Mouse (Mus musculus): ENCODE measurements around the gene Sbno2.

Gene Sbno2

DNA sequence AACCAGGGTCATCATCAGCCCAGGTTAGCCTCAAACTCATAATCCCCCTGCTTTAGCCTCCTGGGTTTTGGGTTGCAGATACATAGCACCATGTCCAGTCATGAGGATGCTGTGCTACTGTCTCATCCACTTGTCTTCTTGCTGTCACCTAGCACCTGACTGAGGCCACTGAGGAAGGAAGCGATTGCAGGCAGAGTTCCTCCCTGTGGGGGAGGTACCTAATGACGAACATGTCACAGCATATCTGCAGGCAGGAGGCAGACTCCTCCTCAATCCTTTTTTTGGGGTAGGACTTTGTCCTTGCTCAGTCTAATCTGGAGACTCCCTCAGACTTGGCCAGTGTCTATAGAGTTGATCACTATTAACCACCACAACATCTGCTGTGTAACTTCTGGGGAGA is 16.3 kb upstream of the Sbno2 start:
- no peak for DNase-seq

DNA sequence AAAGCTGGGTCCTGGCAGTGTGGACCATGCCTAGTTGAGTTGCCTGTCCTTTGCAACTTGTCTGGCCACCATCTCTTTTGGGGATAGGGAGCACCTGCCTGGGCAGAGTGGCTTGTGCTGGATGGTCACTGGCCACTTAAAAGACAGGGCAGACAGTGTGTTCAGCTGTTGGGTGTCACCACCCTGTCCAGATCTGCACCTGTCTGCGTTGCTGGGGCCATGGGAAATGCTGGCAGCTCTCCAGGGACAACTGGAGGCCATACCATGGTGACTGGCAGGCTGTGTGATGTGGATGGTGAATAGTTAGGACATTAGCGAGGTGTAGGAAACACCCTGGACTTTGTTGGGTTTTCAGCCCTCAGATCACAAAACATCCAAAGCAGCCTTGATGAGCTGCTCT is 14.8 kb upstream of the Sbno2 start:
- DNase-seq, result no peak

DNA sequence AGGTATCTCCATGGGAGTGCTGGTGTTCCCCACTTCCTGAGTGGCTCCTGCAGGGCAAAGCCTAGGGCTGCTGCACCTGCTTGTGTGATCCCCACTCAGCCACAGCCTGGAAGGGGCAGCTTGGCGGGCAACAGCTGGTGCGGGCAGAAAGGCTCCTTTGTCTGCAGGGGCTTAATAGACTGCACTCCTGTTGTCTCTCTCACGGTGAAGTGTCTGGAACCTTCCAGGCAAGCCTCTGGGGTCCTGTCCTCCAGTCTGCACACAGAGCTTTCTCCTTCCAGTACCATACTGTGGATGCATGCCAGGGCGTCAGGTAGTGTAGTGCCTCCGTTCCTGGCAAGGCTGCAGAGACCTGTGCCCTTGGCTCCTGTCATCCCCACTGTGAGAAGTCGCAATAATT is 13.2 kb upstream of the Sbno2 start:
- no peak for DNase-seq

DNA sequence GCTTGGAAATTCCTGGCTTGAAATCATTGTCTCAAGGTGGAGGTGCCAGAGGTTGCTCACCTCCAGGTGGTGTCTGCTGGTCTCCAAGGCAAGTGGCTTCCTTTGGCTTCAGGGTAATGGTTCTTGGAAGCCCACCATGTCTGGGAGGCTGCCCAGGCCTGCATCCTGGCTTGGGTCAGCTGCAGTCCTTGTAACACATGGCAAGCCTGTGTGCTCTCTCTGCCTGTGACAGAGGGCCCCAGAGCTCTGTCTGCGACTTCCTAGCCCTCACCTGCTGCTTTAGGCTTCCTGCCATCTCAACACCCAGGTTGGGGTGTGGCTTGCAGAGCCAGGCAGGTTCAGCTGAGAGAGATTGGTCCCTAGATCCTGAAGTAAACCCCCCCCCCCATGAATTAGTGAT is 12.4 kb upstream of the Sbno2 start:
- no peak for DNase-seq

DNA sequence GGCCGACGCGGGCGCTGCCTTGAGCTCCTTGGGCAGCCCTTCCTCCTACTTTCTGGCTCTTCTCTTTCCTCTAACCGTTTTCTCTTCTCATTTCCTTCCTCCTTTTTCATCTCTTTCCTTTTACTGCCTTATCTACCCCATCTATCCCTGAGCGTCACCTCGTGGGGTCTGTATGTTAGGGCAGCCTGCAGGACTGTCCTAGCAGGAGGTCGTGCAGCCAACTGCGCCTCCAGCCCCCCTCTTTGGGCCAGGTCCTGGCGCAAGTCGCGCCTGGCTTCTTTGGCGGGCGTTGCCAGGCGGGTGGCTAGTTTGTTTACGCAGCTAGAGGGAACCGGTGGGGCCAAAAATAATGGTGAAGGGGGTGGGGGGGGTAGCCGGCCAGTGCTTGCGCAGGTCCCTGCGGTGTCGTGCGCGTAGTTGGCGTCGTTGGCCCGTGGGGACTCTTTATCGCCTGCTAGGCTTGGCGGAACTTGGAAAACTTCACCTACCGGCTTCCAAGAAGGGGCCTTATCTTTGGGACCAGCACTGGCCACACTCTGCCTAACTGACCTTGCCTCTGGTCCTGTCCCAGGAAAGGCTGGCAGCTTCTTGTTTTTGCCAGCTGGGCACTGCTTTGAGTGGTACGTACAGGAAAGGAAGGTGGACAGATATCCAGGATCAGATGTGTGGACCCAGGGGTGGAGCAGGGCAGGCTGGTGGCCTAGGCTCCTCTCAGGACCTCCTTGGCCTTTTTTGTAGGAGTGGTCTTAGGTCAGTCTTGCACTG is 11.7 kb upstream of the Sbno2 start:
- peak; percentile 64 to 73 for DNase-seq

DNA sequence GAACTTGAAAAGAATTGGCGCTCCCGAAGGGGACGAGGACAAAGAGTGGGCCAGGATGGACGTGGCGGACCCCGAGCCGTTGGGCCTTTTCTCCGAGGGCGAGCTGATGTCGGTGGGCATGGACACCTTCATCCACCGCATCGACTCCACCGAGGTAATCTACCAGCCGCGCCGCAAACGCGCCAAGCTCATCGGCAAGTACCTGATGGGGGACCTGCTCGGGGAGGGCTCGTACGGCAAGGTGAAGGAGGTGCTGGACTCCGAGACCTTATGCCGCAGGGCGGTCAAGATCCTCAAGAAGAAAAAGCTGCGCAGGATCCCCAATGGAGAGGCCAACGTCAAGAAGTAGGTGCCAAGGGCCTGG is 11.2 kb upstream of the Sbno2 start:
- DNase-seq, result peak in 1 of 2 experiments; percentile 39

DNA sequence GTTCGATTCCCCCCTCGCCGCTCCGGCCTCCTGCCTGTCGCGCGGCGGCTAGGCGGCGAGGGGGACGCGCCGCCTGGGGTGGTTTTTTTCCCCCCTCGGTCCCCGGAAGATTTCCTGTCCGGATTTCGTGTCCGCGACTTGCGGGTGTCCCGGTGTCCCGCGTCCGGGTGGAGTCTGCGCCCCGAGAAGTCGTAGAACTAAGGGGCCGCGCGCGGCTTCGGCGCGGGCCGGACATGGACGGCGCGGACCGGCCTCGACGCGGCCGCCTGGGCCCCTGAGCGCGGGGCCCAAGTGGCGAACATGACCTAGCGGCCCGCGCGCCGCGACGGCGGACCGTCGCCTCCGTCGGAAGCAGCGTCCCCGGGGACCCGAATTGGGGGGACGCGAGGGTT is 10.6 kb upstream of the Sbno2 start:
- DNase-seq, result no peak

DNA sequence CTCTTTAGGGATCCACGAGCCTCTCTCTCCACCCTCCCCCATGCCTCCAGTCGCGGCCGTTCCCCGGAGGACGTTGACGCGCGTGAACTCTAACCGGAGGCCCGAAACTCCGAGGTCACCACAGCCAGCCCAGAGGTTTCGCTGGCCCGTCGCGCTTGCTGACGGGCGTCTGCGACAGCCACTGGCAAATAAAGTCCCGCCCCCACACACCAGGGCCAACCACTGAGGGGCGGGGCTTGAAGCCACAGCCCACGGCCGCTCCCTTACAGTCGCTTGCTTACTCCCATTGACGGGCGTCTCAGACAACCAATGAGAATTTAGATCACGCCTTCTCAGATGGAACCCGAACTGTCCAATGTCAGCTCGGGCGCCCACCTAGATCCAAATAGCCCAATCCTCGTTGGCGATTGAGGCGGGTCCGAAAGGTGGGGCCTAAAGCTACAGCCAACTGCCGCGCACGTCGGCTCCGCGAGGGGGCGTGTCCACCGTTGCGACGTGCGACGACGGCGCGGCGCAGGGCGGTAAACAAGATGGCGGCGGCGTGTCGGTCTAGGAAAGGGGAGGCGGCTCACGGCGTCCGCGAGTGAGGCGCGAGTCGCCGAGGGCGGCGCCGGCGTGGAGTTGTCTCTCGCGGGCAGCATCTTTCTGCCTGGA is 10.0 kb upstream of the Sbno2 start, which contains the start of gene Stk11:
TSS of gene Stk11 (plus strand) at position 514 of the 654 bp plus-strand sequence.
- DNase-seq, result peak; percentile 99 to 100

DNA sequence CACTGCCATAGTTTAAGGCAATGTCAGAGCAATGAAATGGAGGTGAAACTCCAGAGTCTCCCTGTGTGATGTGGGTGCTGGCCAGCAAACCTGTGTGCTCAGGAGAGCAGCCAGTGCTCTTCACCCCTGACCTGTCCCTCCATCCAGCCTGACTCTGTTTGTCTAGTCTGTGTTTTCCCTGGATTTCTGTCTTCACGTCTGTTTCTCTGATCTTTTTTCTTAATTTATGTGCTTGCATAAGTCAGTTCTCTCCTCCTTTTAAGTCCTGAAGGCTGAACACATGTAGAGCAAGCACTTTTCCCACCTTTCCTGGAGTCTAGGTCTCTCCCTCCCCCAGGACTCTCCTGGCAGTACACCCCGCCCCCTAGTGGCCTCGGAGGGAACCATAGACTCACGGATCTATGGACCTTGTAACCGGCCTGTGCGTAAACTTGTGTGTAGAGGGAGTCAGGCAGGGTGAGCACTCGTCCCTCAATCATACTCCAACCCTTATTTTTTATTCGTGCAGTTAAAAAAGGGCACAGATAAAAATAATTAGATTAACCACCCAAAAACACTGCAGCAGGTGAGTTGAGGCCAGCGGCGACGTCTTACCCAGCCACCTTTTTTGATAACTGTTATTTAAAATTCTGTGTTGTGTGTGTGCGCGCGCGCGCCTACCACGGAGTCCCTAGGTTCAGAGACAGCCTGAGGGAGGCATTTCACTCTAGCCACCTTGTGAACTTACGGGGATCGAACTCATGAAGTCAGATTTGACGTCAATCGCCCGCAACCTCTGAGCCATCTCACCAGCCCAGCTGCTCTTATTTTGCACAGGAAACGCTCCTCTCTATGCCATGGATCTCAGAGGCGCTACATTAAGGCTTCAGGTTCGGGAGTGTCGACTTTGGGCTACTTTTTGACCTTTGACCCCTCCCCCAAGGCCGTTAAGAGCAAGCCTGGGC is 9.2 kb upstream of the Sbno2 start:
- peak; percentile 91 to 94 for DNase-seq

DNA sequence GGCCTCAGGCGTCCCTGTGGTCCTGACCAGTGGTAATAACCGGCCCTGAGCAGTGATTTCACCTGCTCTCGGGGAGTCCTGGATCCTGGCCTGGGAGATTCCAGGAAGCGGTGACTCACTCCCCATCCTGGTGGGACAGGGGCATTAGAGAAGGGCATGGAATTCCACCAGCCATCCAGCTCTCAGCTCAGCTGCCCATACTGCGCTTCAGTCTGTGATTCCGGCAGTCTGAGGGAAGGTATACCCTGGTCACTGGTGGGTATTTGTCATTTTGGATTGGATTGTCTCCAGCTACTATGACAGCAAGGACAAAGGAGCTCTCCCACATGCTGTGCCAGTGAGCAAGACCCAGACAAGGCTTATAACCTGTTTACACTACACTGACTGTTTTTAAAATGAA is 2.3 kb upstream of the Sbno2 start:
- DNase-seq, result no peak

DNA sequence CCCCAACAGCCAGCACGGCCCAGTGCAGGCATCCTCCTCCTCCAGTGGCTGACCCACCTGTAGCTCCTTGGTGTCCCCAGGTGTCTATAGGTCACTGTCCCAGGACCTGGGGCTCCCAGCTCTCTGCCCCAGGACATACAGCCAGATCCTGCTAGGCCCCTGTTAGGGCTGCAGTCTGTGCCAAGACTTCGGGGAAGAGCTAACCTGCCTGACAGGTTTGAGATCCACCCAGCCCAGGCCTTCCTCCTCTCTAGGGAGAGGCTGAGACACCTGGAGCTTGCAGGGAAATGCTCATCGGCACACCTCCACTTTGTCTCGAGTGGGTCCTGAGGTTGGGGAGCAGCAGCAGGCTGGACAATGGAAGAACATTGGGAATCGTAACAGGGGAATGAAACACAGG is 555 bp upstream of the Sbno2 start:
- no peak for DNase-seq

DNA sequence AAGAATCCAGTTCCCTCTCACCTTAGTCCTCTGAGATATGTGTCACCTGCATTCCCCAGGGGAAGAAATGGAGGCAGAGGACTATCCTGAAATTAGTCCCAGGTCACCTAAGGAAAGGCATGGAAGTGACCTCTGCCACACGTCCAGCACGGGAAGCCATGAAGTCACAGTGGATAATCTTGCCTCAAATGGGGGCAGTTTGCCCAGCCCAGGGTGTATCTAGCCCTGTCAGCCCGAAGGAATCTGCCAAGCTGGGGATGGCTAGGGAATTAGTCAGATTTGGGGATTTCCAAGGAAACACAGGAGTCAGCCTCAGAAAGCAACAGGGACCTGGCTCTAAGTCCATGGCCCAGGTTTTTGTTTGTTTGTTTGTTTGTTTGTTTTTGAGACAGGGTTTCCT is 1.2 kb downstream of the Sbno2 start:
- DNase-seq, result no peak

DNA sequence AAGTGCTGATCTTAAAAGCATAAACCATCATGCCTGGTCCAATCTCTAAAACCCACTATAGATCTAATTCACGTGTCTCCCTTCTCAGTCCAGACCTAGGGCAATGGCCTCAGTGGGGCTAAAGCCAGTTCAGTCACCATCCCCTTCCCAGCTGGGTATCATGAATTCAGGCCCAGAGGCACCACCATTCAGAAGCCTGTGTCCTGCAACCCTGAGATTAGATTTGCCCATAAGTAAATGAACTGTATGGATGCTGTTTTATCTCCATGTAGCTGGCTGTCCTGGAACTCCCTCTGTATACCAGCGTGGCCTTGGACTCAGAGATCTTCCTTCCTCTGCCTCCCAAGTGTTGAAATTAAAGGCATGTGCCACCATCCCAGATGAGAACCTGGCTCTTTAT is 2.3 kb downstream of the Sbno2 start:
- no peak for DNase-seq

DNA sequence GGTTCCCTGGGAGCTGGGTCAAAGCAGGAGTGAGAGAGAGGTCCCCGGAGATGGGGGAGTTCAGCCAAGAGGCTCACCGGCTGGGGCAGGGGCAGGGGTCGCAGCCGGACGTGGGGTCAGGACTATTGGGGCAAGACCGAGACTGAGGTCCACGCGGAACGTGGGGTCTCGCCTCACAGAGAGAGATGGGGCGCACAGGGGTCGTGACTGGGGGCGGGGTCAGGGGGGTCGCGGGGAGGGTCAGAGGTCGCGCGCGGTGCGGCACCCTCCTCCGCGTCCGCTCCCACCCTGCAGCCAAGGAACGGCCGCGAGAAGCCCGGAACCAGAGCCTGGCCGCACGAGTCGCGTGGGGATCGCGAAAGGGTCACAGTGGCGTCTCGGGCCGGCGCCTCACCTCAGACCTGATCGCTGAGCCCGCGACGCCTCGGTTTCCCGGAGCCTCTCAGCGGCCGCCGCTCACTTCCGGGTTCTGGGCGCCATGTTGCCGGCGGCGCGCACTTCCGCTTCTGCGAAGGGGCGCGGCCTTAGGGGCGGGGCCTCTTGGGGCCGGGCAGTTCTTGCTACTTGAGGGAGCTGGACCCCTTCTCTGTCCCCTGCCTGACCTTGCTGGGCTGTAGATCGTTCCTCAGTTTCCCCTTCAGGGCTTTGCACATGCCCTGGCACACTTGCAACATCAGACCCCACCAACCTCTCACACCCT is 3.0 kb downstream of the Sbno2 start:
- DNase-seq, result peak; percentile 94

DNA sequence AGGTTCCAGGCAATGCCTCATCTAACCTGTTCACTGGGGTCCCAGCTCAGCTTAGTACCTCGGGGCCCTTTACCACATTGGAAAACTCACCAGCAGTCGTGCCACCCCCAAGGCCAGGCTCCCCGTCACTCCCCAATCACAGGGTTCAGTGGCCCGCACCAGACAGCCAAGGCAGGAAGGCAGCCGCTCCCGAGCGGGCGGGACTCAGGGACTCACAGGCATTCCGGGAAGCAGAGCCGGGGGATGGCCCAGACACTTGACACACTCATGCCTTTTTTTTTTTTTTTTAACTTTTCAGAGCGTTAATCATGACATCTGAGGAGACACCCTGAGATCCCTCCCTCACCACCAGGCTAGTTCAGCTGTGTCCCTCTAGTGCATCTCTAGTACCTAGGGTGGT is 4.4 kb downstream of the Sbno2 start:
- DNase-seq, result peak; percentile 62 to 71

DNA sequence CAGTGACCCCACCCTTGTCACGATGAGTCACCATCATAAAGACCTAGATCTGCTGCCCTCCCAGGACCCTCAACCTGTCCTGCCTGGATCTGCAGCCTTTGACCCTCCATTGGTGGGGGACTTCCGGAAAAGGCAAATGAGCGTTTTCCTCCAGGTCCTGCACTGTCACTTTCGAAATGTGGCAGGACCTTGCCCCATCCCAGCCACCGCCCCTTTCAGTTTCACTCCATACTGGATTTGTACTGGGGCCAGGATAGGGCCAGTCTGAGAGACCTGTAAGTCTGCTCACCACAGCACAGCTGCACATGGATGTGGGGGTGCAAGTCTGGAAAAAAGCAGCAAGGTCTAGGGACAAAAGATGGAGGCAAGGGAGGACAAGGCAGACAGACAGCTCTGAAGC is 6.7 kb downstream of the Sbno2 start:
- peak in 1 of 2 experiments; percentile 49 for DNase-seq

DNA sequence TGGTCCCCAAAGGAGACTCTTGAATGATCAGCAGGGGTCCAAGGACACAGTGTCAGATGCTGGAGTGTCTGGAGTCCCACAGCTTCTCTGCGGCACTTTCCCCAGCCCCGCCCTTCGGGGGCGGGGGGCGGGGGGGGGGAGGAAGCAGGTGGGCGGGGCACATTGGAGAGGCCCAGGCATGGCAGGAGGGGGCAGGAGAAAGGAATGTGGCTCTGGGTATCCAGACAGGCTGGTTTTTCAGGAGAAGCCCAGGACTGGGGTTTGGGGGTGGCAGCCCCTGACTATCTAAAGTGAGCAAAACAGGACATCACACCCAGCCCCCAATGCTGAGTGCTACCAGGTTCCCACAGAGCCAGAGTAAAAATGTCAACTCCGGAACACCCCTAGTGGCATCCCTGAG is 8.1 kb downstream of the Sbno2 start:
- DNase-seq, result peak; percentile 45 to 62

DNA sequence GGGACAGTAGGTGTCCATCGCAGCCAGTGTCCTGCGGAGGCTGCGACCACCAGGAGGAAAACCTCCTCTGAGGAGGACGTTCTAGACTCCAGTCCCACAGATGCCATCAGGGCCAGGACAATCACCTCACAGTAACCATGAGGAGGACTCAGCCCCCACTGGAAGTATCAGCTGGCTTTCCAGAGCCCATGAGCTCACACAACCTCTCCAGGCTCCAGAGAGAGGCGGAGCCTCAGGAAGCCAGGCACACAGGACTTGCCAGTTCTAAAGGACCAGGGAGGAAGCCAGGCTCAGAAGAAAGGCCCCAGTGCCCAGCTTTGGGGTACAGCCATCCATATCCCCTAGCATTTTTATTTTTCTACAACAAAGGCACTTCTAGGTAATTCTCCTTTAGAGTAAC is 9.8 kb downstream of the Sbno2 start:
- DNase-seq, result peak in 1 of 2 experiments; percentile 60

DNA sequence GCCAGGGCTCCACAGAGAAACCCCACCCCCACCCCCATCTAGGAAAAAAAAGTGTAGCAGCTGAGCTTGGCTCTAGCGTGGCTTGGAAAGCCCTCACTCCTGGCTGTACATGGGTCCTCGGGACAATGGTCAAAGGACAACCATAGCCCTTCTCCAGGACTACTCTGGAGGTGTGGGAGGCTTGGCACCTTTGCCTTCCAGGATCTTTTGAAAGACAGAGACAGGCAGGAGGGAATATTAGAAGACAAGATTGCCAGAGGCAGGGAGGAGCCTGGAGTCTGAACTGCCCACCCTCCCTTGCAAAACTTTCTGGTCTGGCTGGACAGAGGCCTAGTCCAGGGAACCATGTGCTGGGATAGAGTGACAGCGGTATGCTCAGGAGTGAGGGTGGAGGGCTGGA is 10.7 kb downstream of the Sbno2 start:
- DNase-seq, result no peak

DNA sequence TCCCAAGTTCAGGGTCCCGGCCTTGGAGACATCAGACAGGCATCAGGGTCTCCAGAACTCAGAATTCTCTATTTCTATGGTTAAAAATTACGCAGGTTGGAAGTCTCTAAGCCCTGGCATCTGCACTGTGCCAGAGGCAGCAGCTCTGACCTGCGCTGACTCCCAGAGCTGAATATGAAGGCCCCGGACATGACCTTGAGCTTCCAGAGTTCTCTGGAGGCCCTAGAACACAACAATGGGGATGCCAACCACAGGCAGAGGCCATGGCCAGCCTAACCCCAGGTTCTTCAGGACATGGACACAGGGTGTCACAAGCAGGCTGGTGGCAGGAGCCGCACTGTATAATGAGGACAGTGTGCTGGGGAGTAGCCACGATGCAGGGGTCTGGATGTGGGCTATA is 11.3 kb downstream of the Sbno2 start:
- DNase-seq, result no peak

DNA sequence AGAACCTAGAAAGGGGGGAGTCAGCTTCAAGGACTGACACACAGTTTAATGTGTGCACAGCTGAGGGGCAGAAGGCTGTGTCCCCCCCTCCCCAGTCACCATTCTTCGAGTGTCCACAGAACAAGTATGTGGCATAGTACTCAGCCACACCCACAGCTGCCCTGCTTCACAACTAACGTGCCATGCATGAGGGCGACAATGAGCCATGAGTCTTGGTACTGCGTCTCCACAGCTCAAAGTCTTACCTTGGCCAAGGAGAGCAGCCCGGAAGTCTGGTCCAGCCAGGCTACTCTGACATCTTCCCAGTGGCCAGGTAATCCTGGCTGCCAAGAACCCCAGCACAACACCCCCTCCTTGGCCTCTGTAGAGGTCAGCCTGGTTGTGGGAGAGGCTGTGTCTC is 12.7 kb downstream of the Sbno2 start:
- DNase-seq, result peak in 1 of 2 experiments; percentile 52

DNA sequence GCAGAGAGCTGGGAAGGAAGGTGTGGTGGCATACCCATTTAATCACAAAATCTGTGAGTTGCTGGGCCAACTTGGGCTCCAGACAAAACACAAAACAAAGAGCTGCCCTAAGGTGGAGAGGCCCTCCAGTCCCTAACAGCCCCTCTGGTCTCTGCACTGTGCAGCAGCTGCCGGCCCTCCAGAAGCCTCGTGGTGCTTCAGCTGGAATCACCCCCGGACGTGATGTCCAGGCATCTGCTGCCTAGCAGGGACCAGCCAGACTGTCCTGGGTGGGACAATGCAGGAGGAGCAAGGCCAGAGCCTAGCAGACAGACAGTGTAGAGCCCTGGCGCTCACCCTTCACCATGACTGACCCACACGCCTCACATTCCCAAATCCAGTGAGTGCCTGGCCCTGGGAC is 13.8 kb downstream of the Sbno2 start:
- peak in 1 of 2 experiments; percentile 57 for DNase-seq

DNA sequence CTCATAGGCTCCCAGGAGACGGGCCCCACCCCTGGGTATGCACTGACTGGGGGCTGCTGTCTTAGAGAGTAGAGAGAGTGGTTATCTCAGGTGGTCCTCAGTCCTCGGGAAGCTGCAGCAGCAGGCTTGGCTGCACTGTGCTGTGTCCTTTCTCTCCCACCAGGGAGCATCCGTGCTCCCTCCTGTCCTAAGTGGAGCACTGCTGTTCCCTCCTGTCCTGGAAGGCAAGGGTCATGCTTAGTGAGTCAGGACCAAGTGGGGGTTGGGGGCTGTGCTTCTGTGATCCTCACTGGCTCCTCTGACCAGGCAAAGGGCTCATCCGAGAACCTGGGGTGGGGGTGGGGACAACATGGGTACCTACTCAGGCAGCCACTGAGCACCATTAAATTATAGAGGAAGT is 16.2 kb downstream of the Sbno2 start:
- no peak for DNase-seq
